Mouse (Mus musculus): ENCODE measurements at regions not wholly inside any gene's neighbourhood (a gene's known extent, or its start where the extent isn't known, plus 50 kb on each side); places are given as distances from the start of the nearest gene placed in this dataset.

GRCm38 (mm10) chr12:12676676-12677075 lies 265.0 kb downstream of the Mycn start:
- no peaks in the 10 kb centered on the region for H3K9me3 ChIP-seq (replicated peaks)
- peak overlapping the region; percentile 50 for H3K27ac ChIP-seq (replicated peaks)
- DNase-seq (ENCODE audit: low spot score): no peak
- no peak overlapping the region for H3K4me3 ChIP-seq
- no peaks in the 10 kb centered on the region for H3K36me3 ChIP-seq
- H3K4me1 ChIP-seq: peaks cover 57% of the 10 kb centered on the region
- WGBS: 28% methylated on average over 9 of the region's 9 CpGs
- peaks cover 40% of the 10 kb centered on the region; the same call in 1 of the 2 replicates for H3K27me3 ChIP-seq (ENCODE audit: low read depth, poor library complexity, severe bottlenecking)

GRCm38 (mm10) chr12:12669931-12670330 lies 271.8 kb downstream of the Mycn start:
- no peak for DNase-seq (ENCODE audit: low spot score)
- H3K4me1 ChIP-seq: peaks cover 12% of the 10 kb centered on the region
- H3K9me3 ChIP-seq (replicated peaks): no peaks in the 10 kb centered on the region
- no peak overlapping the region for H3K4me3 ChIP-seq
- H3K36me3 ChIP-seq: no peaks in the 10 kb centered on the region
- 80% methylated on average over 5 of the region's 5 CpGs for WGBS
- H3K27me3 ChIP-seq (ENCODE audit: low read depth, poor library complexity, severe bottlenecking): 0 out of 2 replicates have a peak, but pooled peaks cover 8% of the 10 kb centered on the region
- no peak overlapping the region for H3K27ac ChIP-seq (replicated peaks)

GRCm38 (mm10) chr12:12668919-12669318 lies 272.8 kb downstream of the Mycn start:
- Histone ChIP-seq H3K27ac (replicated peaks) (no peak overlapping the region), H3K4me3 (no peak overlapping the region), H3K9me3 (replicated peaks) (no peaks in the 10 kb centered on the region), H3K27me3 (ENCODE audit: low read depth, poor library complexity, severe bottlenecking) (0 out of 2 replicates have a peak, but pooled peaks cover 8% of the 10 kb centered on the region), H3K4me1 (peaks cover 12% of the 10 kb centered on the region), H3K36me3 (no peaks in the 10 kb centered on the region)
- DNase-seq (ENCODE audit: low spot score): no peak
- WGBS: 92% methylated on average over 4 of the region's 4 CpGs

- no peak for DNase-seq (ENCODE audit: low spot score)
- 0 out of 2 replicates have a peak, but pooled peaks cover 4% of the 10 kb centered on the region for H3K36me3 ChIP-seq
- peaks cover 11% of the 10 kb centered on the region for H3K9me3 ChIP-seq (replicated peaks)
- H3K4me1 ChIP-seq: peaks cover 25% of the 10 kb centered on the region
- WGBS: 77% methylated on average over 8 of the region's 8 CpGs
- peaks cover 30% of the 10 kb centered on the region for H3K27me3 ChIP-seq (ENCODE audit: low read depth, poor library complexity, severe bottlenecking)
- no peak overlapping the region for H3K27ac ChIP-seq (replicated peaks)
- H3K4me3 ChIP-seq: no peak overlapping the region
These were observed 286.1 kb downstream of the Mycn start for GRCm38 (mm10) chr12:12655611-12656010.

GRCm38 (mm10) chr12:12655184-12655583 lies 286.5 kb downstream of the Mycn start:
- DNase-seq (ENCODE audit: low spot score): no peak
- 0 out of 2 replicates have a peak, but pooled peaks cover 4% of the 10 kb centered on the region for H3K36me3 ChIP-seq
- H3K27ac ChIP-seq (replicated peaks): no peak overlapping the region
- 70% methylated on average over 10 of the region's 10 CpGs for WGBS
- H3K4me1 ChIP-seq: peaks cover 25% of the 10 kb centered on the region
- H3K4me3 ChIP-seq: no peak overlapping the region
- peaks cover 11% of the 10 kb centered on the region for H3K9me3 ChIP-seq (replicated peaks)
- H3K27me3 ChIP-seq (ENCODE audit: low read depth, poor library complexity, severe bottlenecking): peaks cover 34% of the 10 kb centered on the region

GRCm38 (mm10) chr12:12652361-12652760 lies 289.4 kb downstream of the Mycn start:
- WGBS: 39% methylated on average over 7 of the region's 7 CpGs
- H3K27ac ChIP-seq (replicated peaks): peak overlapping the region; percentile 76
- H3K27me3 ChIP-seq (ENCODE audit: low read depth, poor library complexity, severe bottlenecking): peaks cover 53% of the 10 kb centered on the region
- DNase-seq (ENCODE audit: low spot score): peak; percentile 39
- peaks cover 25% of the 10 kb centered on the region for H3K4me1 ChIP-seq
- no peaks in the 10 kb centered on the region for H3K9me3 ChIP-seq (replicated peaks)
- H3K36me3 ChIP-seq: no peaks in the 10 kb centered on the region
- peak overlapping the region; percentile 8; the same call in 1 of the 2 replicates for H3K4me3 ChIP-seq

GRCm38 (mm10) chr12:12650309-12650708 lies 291.4 kb downstream of the Mycn start:
- WGBS: 93% methylated on average over 1 of the region's 1 CpGs
- no peaks in the 10 kb centered on the region for H3K36me3 ChIP-seq
- peaks cover 25% of the 10 kb centered on the region for H3K4me1 ChIP-seq
- H3K9me3 ChIP-seq (replicated peaks): no peaks in the 10 kb centered on the region
- no peak for DNase-seq (ENCODE audit: low spot score)
- no peak overlapping the region for H3K4me3 ChIP-seq
- no peak overlapping the region for H3K27ac ChIP-seq (replicated peaks)
- peaks cover 71% of the 10 kb centered on the region for H3K27me3 ChIP-seq (ENCODE audit: low read depth, poor library complexity, severe bottlenecking)

- WGBS: 86% methylated on average over 6 of the region's 6 CpGs
These were observed 294.2 kb downstream of the Mycn start for GRCm38 (mm10) chr12:12647467-12647866.

GRCm38 (mm10) chr12:12645183-12645582 lies 296.5 kb downstream of the Mycn start:
- WGBS: 91% methylated on average over 4 of the region's 4 CpGs
- DNase-seq (ENCODE audit: low spot score): no peak
- Histone ChIP-seq H3K27me3 (ENCODE audit: low read depth, poor library complexity, severe bottlenecking) (peaks cover 73% of the 10 kb centered on the region), H3K27ac (replicated peaks) (no peak overlapping the region), H3K4me1 (peaks cover 23% of the 10 kb centered on the region), H3K36me3 (no peaks in the 10 kb centered on the region), H3K4me3 (no peak overlapping the region), H3K9me3 (replicated peaks) (no peaks in the 10 kb centered on the region)

More at GRCm38 (mm10) chr12:12647467-12647866, 294.2 kb downstream of the Mycn start:
- Histone ChIP-seq H3K36me3 (no peaks in the 10 kb centered on the region), H3K9me3 (replicated peaks) (no peaks in the 10 kb centered on the region), H3K4me3 (no peak overlapping the region), H3K4me1 (peaks cover 38% of the 10 kb centered on the region), H3K27ac (replicated peaks) (no peak overlapping the region), H3K27me3 (ENCODE audit: low read depth, poor library complexity, severe bottlenecking) (peaks cover 72% of the 10 kb centered on the region)
- no peak for DNase-seq (ENCODE audit: low spot score)

- WGBS: 21% methylated on average over 11 of the region's 11 CpGs
- peaks cover 23% of the 10 kb centered on the region for H3K4me1 ChIP-seq
- DNase-seq (ENCODE audit: low spot score): peak; percentile 72
- no peak overlapping the region for H3K4me3 ChIP-seq
- H3K27ac ChIP-seq (replicated peaks): peak overlapping the region; percentile 24; the same call in 1 of the 2 replicates
- H3K9me3 ChIP-seq (replicated peaks): no peaks in the 10 kb centered on the region
- peaks cover 68% of the 10 kb centered on the region for H3K27me3 ChIP-seq (ENCODE audit: low read depth, poor library complexity, severe bottlenecking)
- no peaks in the 10 kb centered on the region for H3K36me3 ChIP-seq
These were observed 298.3 kb downstream of the Mycn start for GRCm38 (mm10) chr12:12643247-12643963.

- no peak for DNase-seq (ENCODE audit: low spot score)
- Histone ChIP-seq H3K4me1 (no peaks in the 10 kb centered on the region), H3K9me3 (replicated peaks) (no peaks in the 10 kb centered on the region), H3K36me3 (no peaks in the 10 kb centered on the region), H3K27me3 (ENCODE audit: low read depth, poor library complexity, severe bottlenecking) (peaks cover 29% of the 10 kb centered on the region), H3K4me3 (no peak overlapping the region), H3K27ac (replicated peaks) (no peak overlapping the region)
- WGBS: 91% methylated on average over 3 of the region's 3 CpGs
These were observed 306.4 kb downstream of the Mycn start for GRCm38 (mm10) chr12:12635308-12635707.

- no peak overlapping the region for H3K4me3 ChIP-seq
- peaks cover 28% of the 10 kb centered on the region for H3K4me1 ChIP-seq
- no peak for DNase-seq (ENCODE audit: low spot score)
- no peak overlapping the region for H3K27ac ChIP-seq (replicated peaks)
- H3K36me3 ChIP-seq: no peaks in the 10 kb centered on the region
- H3K27me3 ChIP-seq (ENCODE audit: low read depth, poor library complexity, severe bottlenecking): peaks cover 28% of the 10 kb centered on the region; the same call in 1 of the 2 replicates
- no peaks in the 10 kb centered on the region for H3K9me3 ChIP-seq (replicated peaks)
- 93% methylated on average over 4 of the region's 4 CpGs for WGBS
These were observed 314.1 kb downstream of the Mycn start for GRCm38 (mm10) chr12:12627597-12627996.

- Histone ChIP-seq H3K27ac (replicated peaks) (no peak overlapping the region), H3K27me3 (ENCODE audit: low read depth, poor library complexity, severe bottlenecking) (peaks cover 44% of the 10 kb centered on the region), H3K4me3 (no peak overlapping the region), H3K36me3 (no peaks in the 10 kb centered on the region), H3K9me3 (replicated peaks) (no peaks in the 10 kb centered on the region), H3K4me1 (peaks cover 35% of the 10 kb centered on the region)
- WGBS: 94% methylated on average over 1 of the region's 1 CpGs
- no peak for DNase-seq (ENCODE audit: low spot score)
These were observed 315.9 kb downstream of the Mycn start for GRCm38 (mm10) chr12:12625788-12626187.

All from midbrain, embryonic 10.5 days (tissue).